Mouse (Mus musculus): Measurements from ENCODE around the gene Bcl9. TPM values are rescaled to one million over a fixed set of nuclear protein-coding genes. Genes with fewer than 3 reads are reported as not detected.

Bcl9 gene
- polyA plus RNA-seq (2016; fragmentation: Nextera tagmentation; extraction: Ambion mirVana), result 60.9 and 72.2 TPM in 2 replicates

- Histone ChIP-seq H3K9me3 (0 out of 2 replicates have a peak, but pooled peaks cover 3% of the 10 kb centered on the region), H3K4me2 (replicated peaks) (peak within 1 kb of the TSS; percentile 72), H3K27ac (peak within 1 kb of the TSS; percentile 83), H3K9ac (peak within 1 kb of the TSS; percentile 85), H3K36me3 (no peaks in the 10 kb centered on the region), H3K27me3 (replicated peaks) (no peaks in the 10 kb centered on the region), H3K4me3 (peak within 1 kb of the TSS; percentile 71), H3K4me1 (peaks cover 28% of the 10 kb centered on the region)
- peak; percentile 88 for ATAC-seq (ENCODE audit: low FRiP score, low read depth)
- under 1% methylated on average over 21 of the region's 21 CpGs for WGBS
These were observed at the start of gene Bcl9 for GRCm38 (mm10) chr3:97297553-97298432. Gene Bcl9, minus strand, starts transcription at chr3:97297917.

DNA sequence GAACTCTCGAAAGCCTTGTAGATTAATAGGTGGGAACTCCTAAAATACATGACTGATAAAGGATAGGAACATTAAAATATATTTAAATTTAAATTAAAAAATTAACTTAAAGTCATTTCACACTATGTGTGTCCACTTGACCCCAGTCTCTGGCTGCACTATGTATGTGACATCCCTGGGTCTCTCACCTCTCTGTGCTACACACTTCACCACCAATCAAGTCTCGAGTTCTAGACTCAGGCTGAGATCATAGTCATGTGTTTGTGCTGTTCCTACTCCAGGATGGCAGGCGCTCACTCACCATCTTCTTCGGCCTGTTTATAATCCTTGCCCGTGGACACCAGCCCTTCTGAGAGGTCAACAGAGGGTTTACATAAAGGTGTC, 41.5 kb upstream of the Bcl9 start:
- no peak for ATAC-seq (ENCODE audit: low FRiP score, low read depth)
- no peak overlapping the region for H3K4me2 ChIP-seq (replicated peaks)
- H3K9me3 ChIP-seq, result no peaks in the 10 kb centered on the region
- H3K27me3 ChIP-seq (replicated peaks), result no peaks in the 10 kb centered on the region
- H3K4me1 ChIP-seq, result peaks cover 8% of the 10 kb centered on the region
- H3K4me3 ChIP-seq, result no peak overlapping the region
- 74% methylated on average over 5 of the region's 5 CpGs for WGBS
- H3K9ac ChIP-seq, result no peak overlapping the region
- H3K27ac ChIP-seq, result no peak overlapping the region
- H3K36me3 ChIP-seq, result no peaks in the 10 kb centered on the region

GRCm38 (mm10) chr3:97338522-97339192, 40.9 kb upstream of the Bcl9 start:
- H3K4me3 ChIP-seq, result no peak overlapping the region
- no peak overlapping the region for H3K4me2 ChIP-seq (replicated peaks)
- H3K9me3 ChIP-seq, result no peaks in the 10 kb centered on the region
- H3K27me3 ChIP-seq (replicated peaks), result no peaks in the 10 kb centered on the region
- H3K4me1 ChIP-seq, result peaks cover 13% of the 10 kb centered on the region
- ATAC-seq (ENCODE audit: low FRiP score, low read depth), result peak; percentile 72
- H3K9ac ChIP-seq, result no peak overlapping the region
- 29% methylated on average over 13 of the region's 13 CpGs for WGBS
- H3K27ac ChIP-seq, result no peak overlapping the region
- H3K36me3 ChIP-seq, result no peaks in the 10 kb centered on the region

GRCm38 (mm10) chr3:97337306-97337705, 39.6 kb upstream of the Bcl9 start:
- no peaks in the 10 kb centered on the region for H3K36me3 ChIP-seq
- H3K4me3 ChIP-seq, result no peak overlapping the region
- H3K9me3 ChIP-seq, result no peaks in the 10 kb centered on the region
- H3K27ac ChIP-seq, result no peak overlapping the region
- H3K9ac ChIP-seq, result no peak overlapping the region
- H3K4me1 ChIP-seq, result peaks cover 13% of the 10 kb centered on the region
- H3K27me3 ChIP-seq (replicated peaks), result no peaks in the 10 kb centered on the region
- ATAC-seq (ENCODE audit: low FRiP score, low read depth), result no peak
- H3K4me2 ChIP-seq (replicated peaks), result no peak overlapping the region
- WGBS, result 60% methylated on average over 11 of the region's 11 CpGs

DNA sequence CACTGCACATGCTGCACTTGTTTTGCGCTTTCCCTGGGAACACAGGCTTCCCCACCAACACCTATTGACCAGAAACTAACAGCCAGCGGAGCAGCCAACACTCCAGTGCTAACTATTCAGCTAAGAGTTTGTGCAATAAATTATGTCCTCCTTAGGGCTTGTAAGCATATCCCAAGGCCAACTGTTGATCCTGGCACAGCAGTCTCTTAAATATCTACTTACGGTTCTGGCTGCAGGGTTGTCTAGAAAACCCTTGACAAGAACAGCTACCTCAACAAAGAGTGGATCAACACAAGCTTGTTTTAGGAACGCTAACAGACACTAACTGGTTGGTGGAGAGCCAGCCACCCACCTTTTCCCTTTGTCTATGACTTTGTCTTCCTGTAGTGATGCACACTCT, 38.6 kb upstream of the Bcl9 start:
- 61% methylated on average over 4 of the region's 4 CpGs for WGBS
- Histone ChIP-seq H3K27ac (no peak overlapping the region), H3K9me3 (no peaks in the 10 kb centered on the region), H3K4me1 (peaks cover 13% of the 10 kb centered on the region), H3K4me3 (no peak overlapping the region), H3K9ac (no peak overlapping the region), H3K4me2 (replicated peaks) (no peak overlapping the region), H3K27me3 (replicated peaks) (no peaks in the 10 kb centered on the region), H3K36me3 (no peaks in the 10 kb centered on the region)
- ATAC-seq (ENCODE audit: low FRiP score, low read depth), result no peak

GRCm38 (mm10) chr3:97334618-97335017, 36.9 kb upstream of the Bcl9 start:
- WGBS, result 32% methylated on average over 9 of the region's 9 CpGs

GRCm38 (mm10) chr3:97332172-97332571, 34.5 kb upstream of the Bcl9 start:
- Histone ChIP-seq H3K36me3 (no peaks in the 10 kb centered on the region), H3K27ac (no peak overlapping the region), H3K4me1 (peaks cover 13% of the 10 kb centered on the region), H3K9me3 (0 out of 2 replicates have a peak, but pooled peaks cover 3% of the 10 kb centered on the region), H3K27me3 (replicated peaks) (no peaks in the 10 kb centered on the region), H3K4me3 (no peak overlapping the region), H3K9ac (no peak overlapping the region), H3K4me2 (replicated peaks) (no peak overlapping the region)
- WGBS, result 87% methylated on average over 12 of the region's 12 CpGs
- no peak for ATAC-seq (ENCODE audit: low FRiP score, low read depth)

More at GRCm38 (mm10) chr3:97334618-97335017, 36.9 kb upstream of the Bcl9 start:
- peak; percentile 54 for ATAC-seq (ENCODE audit: low FRiP score, low read depth)
- H3K9me3 ChIP-seq, result no peaks in the 10 kb centered on the region
- H3K36me3 ChIP-seq, result no peaks in the 10 kb centered on the region
- H3K4me1 ChIP-seq, result peaks cover 13% of the 10 kb centered on the region
- H3K27me3 ChIP-seq (replicated peaks), result no peaks in the 10 kb centered on the region
- H3K9ac ChIP-seq, result no peak overlapping the region
- no peak overlapping the region for H3K27ac ChIP-seq
- peak overlapping the region; percentile 22; the same call in 1 of the 2 replicates for H3K4me2 ChIP-seq (replicated peaks)
- H3K4me3 ChIP-seq, result no peak overlapping the region

DNA sequence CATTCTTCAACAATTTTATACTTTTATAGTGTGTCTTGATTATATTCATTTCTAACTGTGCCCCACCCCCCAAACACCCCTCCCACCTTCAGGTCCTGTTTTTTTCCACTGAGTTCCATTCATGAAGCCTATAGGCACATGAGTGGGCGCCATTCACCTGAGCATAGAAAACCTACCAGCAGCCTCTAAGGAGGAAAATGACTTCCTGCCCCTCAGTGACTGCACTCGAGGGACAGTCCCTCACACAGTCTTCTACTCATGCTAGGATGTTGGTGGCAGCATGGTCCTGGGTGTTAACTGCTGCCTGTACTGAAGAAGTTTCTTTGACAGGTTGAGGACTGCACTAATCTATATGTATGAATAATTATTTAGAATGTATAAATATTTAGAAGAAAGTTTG, 30.1 kb upstream of the Bcl9 start:
- Histone ChIP-seq H3K36me3 (no peaks in the 10 kb centered on the region), H3K4me3 (no peak overlapping the region), H3K4me1 (peaks cover 18% of the 10 kb centered on the region), H3K4me2 (replicated peaks) (no peak overlapping the region), H3K9ac (no peak overlapping the region), H3K27ac (no peak overlapping the region), H3K9me3 (0 out of 2 replicates have a peak, but pooled peaks cover 3% of the 10 kb centered on the region), H3K27me3 (replicated peaks) (no peaks in the 10 kb centered on the region)
- no peak for ATAC-seq (ENCODE audit: low FRiP score, low read depth)
- WGBS, result 90% methylated on average over 2 of the region's 2 CpGs

DNA sequence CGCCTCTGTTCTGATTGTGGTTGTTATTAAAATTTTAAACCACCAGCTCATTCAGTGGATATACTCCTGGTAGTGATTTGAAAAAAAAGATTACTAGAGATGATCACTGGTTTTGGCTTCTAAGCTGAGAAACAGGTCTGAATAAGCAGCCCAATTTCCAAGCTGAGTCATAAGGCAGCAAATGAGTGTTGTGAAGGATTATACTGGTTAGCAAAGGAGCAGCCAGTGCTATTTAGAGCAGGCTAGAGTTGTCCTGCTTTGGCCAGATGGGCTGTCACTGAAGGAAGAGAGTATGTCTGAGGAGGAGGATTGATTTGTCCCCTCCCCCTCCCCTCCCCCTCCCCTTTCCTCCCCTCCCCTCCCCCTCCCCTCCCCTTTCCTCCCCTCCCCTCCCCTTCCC, 29.6 kb upstream of the Bcl9 start:
- Histone ChIP-seq H3K4me2 (replicated peaks) (no peak overlapping the region), H3K9ac (no peak overlapping the region), H3K4me3 (no peak overlapping the region), H3K4me1 (peaks cover 18% of the 10 kb centered on the region), H3K27me3 (replicated peaks) (no peaks in the 10 kb centered on the region), H3K9me3 (0 out of 2 replicates have a peak, but pooled peaks cover 3% of the 10 kb centered on the region), H3K36me3 (no peaks in the 10 kb centered on the region), H3K27ac (no peak overlapping the region)
- no peak for ATAC-seq (ENCODE audit: low FRiP score, low read depth)
- WGBS, result 92% methylated on average over 1 of the region's 1 CpGs

DNA sequence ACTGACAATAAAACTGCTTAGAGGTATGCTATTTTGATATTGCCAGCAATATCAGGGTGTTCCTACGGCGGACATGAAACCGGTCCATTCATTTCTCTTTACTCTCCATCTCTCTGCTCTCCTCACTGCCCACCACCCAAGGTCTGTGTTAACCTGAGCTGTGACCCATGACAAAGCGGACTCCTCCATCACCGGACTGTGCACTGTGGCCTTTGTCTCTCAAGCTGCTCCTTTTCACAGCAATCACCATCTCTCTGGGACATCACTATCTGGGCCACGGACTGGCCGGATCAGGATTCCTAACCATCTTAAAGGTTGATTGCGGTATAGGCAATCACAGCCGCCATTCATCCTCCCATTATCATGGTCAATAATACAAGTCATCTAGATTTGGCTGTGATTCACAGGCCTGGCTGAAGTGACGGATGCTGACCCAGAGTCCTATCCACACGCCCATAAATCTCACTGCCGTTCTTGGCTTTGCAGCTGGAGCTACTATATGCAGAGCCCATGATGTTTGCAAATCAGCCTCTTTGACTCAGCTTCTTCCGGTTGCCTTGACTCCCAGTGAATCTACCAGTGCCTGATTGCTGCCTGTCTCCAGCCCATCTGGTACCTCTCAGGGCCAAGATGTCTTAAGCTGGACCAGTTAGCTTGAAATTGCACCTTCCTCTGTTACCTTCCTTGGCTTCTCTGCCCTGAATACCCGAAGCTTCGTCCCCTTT, 28.1 kb upstream of the Bcl9 start:
- Histone ChIP-seq H3K27me3 (replicated peaks) (no peaks in the 10 kb centered on the region), H3K4me3 (no peak overlapping the region), H3K27ac (no peak overlapping the region), H3K9me3 (0 out of 2 replicates have a peak, but pooled peaks cover 3% of the 10 kb centered on the region), H3K4me1 (peaks cover 18% of the 10 kb centered on the region), H3K9ac (no peak overlapping the region), H3K4me2 (replicated peaks) (no peak overlapping the region), H3K36me3 (no peaks in the 10 kb centered on the region)
- WGBS, result 42% methylated on average over 15 of the region's 15 CpGs
- ATAC-seq (ENCODE audit: low FRiP score, low read depth), result peak; percentile 51; the same call in 1 of the 2 replicates

DNA sequence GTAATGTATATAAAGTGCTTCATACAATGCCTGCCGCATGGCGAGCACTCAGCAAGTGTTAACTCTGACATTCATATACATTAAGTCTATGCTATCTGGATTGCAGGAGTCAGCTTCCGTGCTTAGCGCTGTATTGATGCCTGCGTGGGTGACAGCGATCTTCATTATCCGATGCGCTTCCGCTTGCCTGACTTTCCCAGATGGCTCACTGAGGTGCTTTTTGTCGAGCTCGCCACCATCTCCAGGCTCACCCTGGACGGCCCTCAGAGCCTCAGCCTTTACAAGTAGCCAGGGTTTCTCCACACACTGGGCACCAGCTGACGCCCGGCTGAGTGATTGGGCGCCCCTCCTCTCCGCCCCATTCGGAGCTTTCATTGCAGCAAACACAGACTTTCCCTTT, 26.3 kb upstream of the Bcl9 start:
- H3K4me3 ChIP-seq, result no peak overlapping the region
- H3K27me3 ChIP-seq (replicated peaks), result no peaks in the 10 kb centered on the region
- peak overlapping the region; percentile 43 for H3K4me2 ChIP-seq (replicated peaks)
- H3K9ac ChIP-seq, result no peak overlapping the region
- 34% methylated on average over 17 of the region's 17 CpGs for WGBS
- 0 out of 2 replicates have a peak, but pooled peaks cover 3% of the 10 kb centered on the region for H3K9me3 ChIP-seq
- no peak overlapping the region for H3K27ac ChIP-seq
- H3K4me1 ChIP-seq, result peaks cover 18% of the 10 kb centered on the region
- ATAC-seq (ENCODE audit: low FRiP score, low read depth), result peak; percentile 51
- H3K36me3 ChIP-seq, result no peaks in the 10 kb centered on the region

DNA sequence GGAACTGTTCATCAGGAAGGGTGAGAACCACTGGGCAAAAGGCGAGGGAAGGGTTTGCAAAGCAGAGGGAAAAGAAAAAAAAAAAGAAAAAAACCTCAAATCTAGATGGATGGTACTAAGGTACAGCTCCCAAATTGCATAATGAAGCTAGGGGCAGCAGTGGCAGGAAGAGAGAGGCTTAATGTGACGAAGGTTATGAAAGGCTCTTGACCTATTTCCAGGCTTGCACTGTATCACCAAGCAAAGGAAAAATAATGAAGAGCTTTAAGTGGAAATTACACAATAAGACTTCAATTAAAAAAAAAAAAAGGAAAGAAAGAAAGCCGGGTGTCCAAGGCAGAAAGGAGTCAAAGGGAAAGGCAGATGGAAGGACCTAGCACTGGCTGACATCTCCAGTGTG, 19.6 kb upstream of the Bcl9 start:
- Histone ChIP-seq H3K4me2 (replicated peaks) (no peak overlapping the region), H3K4me1 (peaks cover 8% of the 10 kb centered on the region; the same call in 1 of the 2 replicates), H3K36me3 (no peaks in the 10 kb centered on the region), H3K9ac (no peak overlapping the region), H3K4me3 (no peak overlapping the region), H3K27ac (no peak overlapping the region), H3K9me3 (no peaks in the 10 kb centered on the region), H3K27me3 (replicated peaks) (no peaks in the 10 kb centered on the region)
- ATAC-seq (ENCODE audit: low FRiP score, low read depth), result no peak
- 84% methylated on average over 3 of the region's 3 CpGs for WGBS
